Mouse (Mus musculus) megakaryocyte, embryonic 14.5 days (primary cell): ENCODE data around the gene Gm3045.

Source experiments
- FLI1 ChIP-seq: IDR thresholded peaks from 2 replicates; pipeline ENCODE4 v1.6.1; 2012; ENCODE audit warnings: low read length, inconsistent platforms, mixed read lengths
- GATA1 ChIP-seq: IDR thresholded peaks from 3 replicates; pipeline ENCODE4 v1.6.1; 2012; ENCODE audit warnings: mixed read lengths, low read length, inconsistent platforms, borderline replicate concordance

DNA sequence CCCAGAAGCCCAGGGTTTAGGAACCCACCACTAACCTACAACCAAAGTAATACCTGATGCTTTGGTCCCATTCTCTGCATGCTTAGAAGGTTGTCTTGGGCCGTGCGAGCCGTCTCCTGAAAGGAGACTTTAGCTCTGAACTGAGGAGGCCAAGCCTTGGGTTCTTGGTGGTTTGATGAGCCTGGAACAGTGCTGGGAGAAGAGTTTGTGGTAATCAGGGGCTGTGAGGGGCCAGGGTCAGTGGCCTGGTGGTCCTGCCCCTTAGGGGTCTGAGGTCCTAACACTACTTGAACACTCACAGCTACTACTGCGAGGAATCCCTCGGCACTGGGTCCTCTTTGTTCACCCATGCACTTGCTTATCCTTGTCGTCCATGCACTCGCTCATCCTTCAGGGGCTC is 41.4 kb downstream of the Gm3045 start:
- TF ChIP-seq GATA1: no peak
- TF ChIP-seq FLI1: no peak
